Mouse (Mus musculus) testis, adult 2 months (tissue): ENCODE results near the gene Atp7a.

ENCODE experiments used
- CTCF ChIP-seq: fragments of 200-500 bp; IDR thresholded peaks from 2 replicates; pipeline ENCODE4 v1.5.1; 2012; ENCODE audit warnings: low read depth, mild to moderate bottlenecking, inconsistent platforms, low read length, moderate library complexity; ENCODE audit not compliant: control insufficient read depth, insufficient read depth, insufficient replicate concordance
- POLR2A ChIP-seq: fragments of 200-500 bp; IDR thresholded peaks from 2 replicates; pipeline ENCODE4 v1.6.1; 2012; ENCODE audit warnings: low read depth, mild to moderate bottlenecking, inconsistent platforms, low read length, moderate library complexity; ENCODE audit not compliant: control insufficient read depth

DNA sequence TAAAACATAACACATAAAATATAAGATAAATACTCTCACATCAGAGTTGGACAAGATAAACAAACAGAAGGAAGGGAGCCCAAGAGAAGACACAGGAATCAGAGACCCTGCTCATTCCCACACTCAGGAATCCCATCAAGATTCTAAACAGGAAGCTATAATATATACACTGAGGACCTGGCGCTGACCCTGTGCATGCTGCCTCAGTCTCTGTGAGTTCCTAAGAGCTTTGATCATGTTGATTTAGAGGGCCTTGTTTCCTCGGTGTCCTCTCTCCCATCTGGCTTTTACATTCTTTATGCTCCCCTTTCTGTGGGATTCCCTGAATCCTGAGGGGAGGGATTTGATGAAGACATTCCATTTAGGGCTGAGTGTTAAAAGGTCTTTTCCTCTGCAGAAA is 18.4 kb downstream of the Atp7a start:
- TF ChIP-seq CTCF = no peak
- TF ChIP-seq POLR2A = no peak
